Mouse (Mus musculus) c-Kit-negative CD71-positive TER-119-positive erythroid progenitor cells, embryonic 14.5 days (primary cell): Measurements from ENCODE around the gene Ahr.

Source experiments
- DNase-seq: peaks from one replicate; pipeline ENCODE4 v3.0.0-alpha.2; 2013; ENCODE audit warnings: low read depth, low spot score

Ahr gene

DNA sequence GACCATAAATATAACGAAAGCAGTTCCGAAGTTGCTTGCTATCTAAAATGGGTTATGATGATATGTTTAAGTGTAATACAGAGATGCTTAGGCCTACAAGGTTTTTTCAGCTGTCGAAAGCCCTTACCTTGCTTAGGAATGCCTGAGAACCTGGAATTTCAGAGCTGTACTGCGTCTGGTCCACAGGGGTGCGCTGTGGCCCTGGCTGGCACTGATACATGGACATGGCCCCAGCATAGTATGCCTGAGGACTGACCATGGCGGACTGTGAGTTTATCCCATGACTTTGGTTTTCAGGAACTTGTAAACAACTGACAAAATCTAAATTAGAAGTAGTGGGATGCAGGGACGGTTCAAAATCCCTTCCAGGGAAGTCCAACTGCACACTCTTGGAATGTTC is 31.3 kb downstream of the Ahr start:
- no peak for DNase-seq

DNA sequence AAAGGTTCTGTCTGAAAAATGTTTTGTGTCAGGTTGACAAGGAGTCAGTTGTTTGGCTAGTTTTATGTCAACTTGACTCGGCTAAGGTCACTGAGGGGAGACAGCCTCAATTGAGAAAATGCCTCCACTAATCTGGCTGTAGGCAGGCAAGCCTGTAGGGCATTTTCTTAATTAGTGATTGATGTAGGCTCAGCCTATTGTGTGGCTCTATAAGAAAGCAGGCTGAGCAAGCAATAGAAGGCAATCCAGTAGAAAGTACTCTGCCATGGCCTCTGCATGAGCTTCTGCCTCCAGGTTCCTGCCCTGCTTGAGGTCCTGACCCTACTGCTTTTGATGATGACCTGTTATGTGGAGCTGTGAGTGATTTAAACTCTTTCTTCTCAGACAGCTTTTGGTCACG is 33.4 kb downstream of the Ahr start:
- no peak for DNase-seq

DNA sequence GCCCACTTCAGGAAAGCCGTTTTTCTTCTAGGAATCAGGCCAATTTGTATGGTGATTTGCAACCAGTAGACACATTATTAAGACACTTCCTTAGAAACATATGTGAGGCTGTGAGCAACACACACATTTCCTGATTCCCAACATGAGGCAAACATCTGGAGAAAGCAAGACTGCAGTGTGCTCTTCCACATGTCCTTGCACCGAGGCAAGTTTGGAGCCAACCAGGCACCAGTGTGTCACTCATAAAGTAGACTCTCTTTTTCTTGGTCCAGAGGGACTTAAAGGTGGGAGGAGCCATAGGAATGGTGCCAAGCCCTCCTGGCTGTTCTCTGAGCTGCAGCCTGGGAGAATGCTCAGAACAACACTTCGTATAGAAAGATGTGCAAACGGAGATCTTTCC is 39.6 kb downstream of the Ahr start:
- DNase-seq = no peak

DNA sequence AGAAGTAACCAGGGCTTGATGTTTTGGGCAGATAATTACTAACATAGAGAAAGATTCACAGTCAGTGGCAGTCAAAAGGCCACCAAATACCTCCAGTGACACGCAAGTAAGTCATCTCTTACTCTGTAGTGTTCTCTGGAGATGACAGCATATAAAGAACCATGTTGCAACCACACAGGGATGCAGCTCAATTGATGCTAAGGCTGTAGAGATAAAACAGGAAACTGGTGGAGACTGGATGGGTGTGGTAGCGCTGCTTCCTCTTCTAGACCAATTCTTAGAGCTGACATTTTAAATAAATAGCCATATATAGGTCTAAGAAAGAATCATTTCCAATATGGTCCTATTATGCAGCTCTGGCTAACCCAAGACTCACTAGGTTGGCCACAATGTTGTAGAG is 54.1 kb downstream of the Ahr start:
- no peak for DNase-seq

DNA sequence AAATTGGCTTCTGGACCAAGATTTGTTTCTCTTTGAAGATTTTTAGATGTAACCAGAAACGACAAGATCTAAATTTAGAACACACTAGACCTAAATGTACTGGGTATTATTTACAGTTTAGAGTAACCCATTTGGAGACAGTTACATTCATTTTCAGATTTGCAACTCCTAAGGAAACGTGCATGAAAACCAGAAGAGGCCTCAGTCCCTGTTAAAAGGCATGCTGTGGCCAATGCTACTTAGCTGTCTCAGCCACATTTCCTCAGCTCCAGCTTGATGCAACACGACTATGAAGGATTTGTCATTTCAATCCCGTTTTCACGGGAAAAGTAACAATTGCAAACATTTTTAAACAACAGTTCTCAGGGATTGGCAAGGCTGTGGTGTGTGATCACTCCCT is 55.9 kb downstream of the Ahr start:
- DNase-seq = no peak

DNA sequence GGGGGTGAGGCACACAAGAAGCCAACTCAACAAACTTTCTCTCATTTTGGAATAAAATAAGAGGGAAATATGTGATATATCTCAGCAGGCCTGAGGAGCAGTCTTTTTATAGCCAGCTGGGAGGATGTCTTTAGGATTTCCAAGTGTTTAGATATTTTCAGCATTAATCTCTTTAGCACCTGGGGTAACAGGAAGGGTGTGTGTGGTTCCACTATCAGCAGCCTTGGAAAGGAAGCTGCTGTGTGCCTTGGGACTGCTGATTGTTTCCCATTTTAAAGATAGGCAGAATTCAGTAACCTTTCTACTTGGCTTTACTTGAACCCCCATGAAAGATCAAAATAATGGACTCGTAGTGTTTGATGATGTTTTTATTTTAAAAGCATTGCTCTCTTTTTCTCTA is 71.4 kb downstream of the Ahr start:
- no peak for DNase-seq

DNA sequence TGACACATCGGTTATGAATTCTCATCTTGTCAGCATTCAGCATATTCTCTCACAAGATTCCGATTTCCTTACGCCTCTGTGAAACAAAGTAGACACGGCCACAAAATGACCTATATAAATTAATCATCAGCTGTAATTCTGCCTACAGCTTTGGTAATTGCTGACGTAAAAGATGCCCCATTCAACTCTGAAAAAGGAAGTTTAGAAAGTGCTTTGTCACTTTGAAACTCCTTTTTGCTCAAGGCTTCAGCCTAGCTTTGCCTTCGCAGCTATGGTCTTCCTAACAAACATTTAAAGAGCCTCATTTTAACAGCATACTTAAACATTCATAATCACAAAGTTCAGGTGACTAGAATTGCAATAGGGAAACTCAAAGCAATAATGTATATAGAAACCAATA is 72.2 kb downstream of the Ahr start:
- DNase-seq = no peak

DNA sequence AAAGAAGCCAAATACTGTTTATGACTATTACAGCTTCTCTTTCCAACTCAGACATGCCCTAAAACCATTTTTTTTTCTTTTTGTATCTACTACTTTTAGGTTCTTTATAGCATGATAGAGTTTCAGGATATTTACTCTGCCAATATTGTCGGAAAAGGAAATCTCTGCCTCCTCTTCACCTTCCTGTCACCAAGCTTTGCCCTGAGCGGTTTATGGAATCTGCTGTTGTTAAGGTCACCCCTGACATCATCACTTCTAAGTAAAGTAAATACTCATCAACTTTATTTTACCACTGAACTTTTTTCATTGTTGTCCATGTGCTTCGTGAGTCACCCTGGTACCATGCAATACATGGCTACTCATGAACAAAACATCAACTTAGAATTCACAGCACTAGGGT is 75.2 kb downstream of the Ahr start:
- no peak for DNase-seq
